Mouse (Mus musculus) gastrocnemius, adult 2 months (tissue): ENCODE measurements around the gene 6820408C15Rik. TPM values are rescaled to one million over a fixed set of nuclear protein-coding genes. Genes with fewer than 3 reads are reported as not detected.

ENCODE experiments used
- DNase-seq: peaks from one replicate; pipeline ENCODE4 v3.0.0; 2022
- H3K27ac ChIP-seq: fragments of 200-600 bp; 2 replicates; pipeline ENCODE4 v1.8.1; 2022; ENCODE audit warnings: mild to moderate bottlenecking
- H3K4me3 ChIP-seq: fragments of 200-600 bp; 2 replicates; pipeline ENCODE4 v1.8.1; 2022; ENCODE audit warnings: mild to moderate bottlenecking, moderate library complexity
- CTCF ChIP-seq: fragments of 200-600 bp; IDR thresholded peaks from 2 replicates; pipeline ENCODE4 v1.8.1; 2022; ENCODE audit warnings: antibody characterized with exemption, mild to moderate bottlenecking, moderate library complexity
- intact Hi-C: fragments of 180-260 bp; cut with DNase I; formaldehyde crosslinking; loops from one replicate; pipeline ENCODE4 v1.15.1; 2025
- total RNA-seq, 2 experiments: library from RNA; stranded (reverse); gene quantifications; 2 replicates each; pipeline ENCODE4 v1.2.3; 2021

Gene 6820408C15Rik
- total RNA-seq, 2 experiments from 2014 or later, result not detected

DNA sequence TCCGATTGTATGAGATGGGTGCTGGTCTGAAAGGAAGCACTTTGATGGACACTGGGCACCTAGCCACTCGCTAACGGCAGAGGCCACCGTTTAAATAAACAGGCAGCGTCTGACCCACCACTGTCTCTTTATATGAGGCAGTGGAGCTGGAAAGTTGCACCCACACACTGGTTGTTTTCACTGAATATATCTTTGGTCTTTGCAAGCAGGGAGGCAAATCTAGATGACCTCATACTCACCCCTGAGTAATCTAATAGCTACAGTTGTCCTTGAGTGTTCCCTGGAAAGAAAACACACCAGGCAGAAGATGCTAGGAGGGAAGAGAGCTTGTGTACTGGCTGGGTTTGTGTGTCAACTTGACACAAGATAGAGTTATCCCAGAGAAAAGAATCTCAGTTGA lies 32.1 kb downstream of the 6820408C15Rik start:
- intact Hi-C loops, result no loop called here
- no peak for DNase-seq
- TF ChIP-seq CTCF, result no peak
- Histone ChIP-seq H3K4me3 (no peak overlapping the region), H3K27ac (no peak overlapping the region)

DNA sequence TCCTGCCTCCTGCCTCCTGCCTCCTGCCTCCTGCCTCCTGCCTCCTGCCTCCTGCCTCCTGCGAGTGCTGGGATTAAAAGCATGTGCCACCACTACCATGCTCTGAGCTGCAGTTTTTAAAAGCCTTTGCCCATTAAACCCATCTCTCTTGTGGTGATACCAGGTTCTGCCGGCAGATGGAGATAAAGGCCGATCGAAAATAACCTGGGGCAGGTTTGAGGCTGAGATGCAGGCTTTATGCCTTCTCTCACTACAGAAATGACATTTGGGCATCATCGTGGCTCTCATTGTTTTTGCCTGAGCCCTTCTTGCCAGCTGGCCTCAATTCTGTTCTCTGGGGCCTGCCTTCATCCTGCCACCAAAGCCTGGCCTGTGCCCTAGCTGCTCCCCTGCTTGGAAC lies 34.9 kb downstream of the 6820408C15Rik start:
- intact Hi-C loops, result loop anchor here (2.0 kb wide), 1 partner anchor 95 kb away; no protein-coding TSS in a partner anchor
- DNase-seq, result peak; percentile 49
- peak; percentile 64 for TF ChIP-seq CTCF
- no peak overlapping the region for H3K4me3 ChIP-seq
- no peak overlapping the region for H3K27ac ChIP-seq

DNA sequence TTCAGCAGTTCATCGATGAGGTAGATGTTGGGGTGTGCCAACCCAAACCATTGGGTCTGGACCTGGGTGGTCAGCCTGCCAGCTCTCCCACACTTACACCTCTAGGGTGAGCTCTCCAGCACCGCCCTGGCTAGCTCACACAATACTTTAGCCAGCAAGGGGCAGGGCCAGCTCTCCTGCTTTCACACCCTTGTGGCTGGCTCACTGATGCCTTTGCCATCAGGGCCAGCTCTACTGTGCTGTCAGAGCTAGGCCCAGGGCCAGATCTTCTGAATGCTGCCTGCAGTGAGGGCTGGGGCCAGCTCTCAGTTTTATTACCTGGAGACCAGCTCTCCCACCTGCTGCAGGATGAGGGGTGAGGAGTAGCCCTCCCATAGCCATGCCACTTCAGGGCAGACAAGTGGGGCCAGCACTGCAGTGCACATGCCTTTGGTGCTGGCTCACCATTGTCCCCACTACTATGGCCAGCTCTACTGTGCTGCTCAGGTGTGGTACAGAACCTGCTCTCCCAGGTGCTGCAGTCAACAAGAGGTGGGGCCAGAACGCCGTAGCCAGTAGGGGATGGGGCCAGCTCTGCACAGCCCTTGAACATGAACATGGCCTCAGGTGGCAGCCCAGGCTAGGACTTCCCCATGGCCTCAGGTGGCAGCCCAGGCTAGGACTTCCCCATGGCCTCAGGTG lies 36.9 kb downstream of the 6820408C15Rik start:
- no peak for TF ChIP-seq CTCF
- DNase-seq, result peak; percentile 64
- intact Hi-C loops, result no loop called here
- Histone ChIP-seq H3K4me3 (no peak overlapping the region), H3K27ac (no peak overlapping the region)

DNA sequence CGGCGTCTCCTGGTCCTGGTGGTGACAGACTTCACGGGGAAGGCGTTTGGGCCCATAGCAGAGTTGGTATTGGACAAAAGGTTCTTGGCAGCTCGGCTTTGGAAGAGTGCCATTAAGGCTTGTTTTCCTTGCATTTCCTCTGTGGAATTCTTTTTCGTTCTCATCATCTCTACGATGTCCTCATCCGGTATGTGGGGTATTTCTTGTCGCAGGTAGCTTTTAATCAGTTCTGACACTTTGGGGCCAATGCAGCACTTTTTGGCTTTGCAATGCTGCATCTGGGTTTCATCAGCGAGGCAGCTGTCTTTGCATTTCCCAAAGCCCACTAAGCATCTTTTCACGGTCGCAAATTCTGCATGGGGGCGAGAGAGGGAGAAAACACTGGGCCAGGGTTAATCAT lies 43.9 kb downstream of the 6820408C15Rik start:
- no peak overlapping the region for H3K4me3 ChIP-seq
- no peak for TF ChIP-seq CTCF
- DNase-seq, result no peak
- no peak overlapping the region for H3K27ac ChIP-seq
- intact Hi-C loops, result no loop called here

DNA sequence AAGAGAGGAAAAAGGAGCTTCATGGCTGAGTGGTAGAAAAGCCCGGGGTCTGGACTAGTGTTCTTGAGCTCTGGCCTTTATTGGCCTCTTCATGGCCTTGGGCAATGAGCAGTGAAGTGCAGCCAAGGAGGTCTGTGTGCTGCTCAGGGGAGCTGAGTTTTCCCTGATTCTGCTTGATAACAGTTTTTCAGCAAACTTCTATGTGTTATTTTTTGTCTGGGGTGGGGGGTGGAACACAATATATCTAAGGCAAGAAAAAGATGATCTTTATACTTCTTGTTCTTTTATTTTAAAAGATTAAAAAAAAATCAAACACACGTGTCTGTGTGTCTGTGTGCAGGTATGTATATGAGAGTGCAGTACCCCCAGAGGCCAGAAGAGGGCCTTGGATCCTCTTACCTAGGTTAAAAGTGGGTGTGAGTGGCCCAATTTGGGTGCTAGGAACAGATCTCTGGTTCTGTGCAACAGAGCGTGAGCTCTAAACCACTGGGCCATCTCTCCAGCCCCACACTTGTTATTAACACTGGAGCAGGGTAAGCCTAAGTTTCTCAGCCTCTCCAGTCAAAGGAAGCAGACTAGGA lies 49.3 kb downstream of the 6820408C15Rik start, which contains the start of gene Defb23:
Defb23 (minus strand) TSS at position 51 of the 581 bp plus-strand sequence.
- Histone ChIP-seq H3K27ac (no peak within 1 kb of the TSS), H3K4me3 (no peak within 1 kb of the TSS)
- intact Hi-C loops, result no loop called here
- TF ChIP-seq CTCF, result peak; percentile 11; the same call in 1 of the 2 replicates
- DNase-seq, result no peak

DNA sequence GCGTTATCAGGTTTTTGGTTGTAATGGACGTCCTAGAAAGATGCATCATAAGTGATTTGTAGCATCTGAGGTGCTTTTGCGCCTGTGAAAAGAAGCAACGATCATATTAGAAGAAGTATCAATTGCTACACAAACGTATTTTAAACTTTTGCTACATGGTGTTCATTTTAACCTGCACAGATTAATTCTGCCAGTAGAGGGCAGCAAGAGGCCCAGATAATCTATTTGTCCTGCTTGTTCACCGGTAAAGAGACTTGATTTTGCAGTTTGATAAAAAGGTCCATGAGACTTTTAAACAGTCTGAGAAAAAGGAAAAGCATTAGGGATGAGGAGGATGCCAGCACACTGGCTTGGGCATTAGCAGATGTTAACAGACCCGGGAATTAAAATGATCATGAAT lies 55.6 kb downstream of the 6820408C15Rik start:
- H3K4me3 ChIP-seq, result no peak overlapping the region
- DNase-seq, result no peak
- intact Hi-C loops, result no loop called here
- TF ChIP-seq CTCF, result peak; percentile 83
- no peak overlapping the region for H3K27ac ChIP-seq

DNA sequence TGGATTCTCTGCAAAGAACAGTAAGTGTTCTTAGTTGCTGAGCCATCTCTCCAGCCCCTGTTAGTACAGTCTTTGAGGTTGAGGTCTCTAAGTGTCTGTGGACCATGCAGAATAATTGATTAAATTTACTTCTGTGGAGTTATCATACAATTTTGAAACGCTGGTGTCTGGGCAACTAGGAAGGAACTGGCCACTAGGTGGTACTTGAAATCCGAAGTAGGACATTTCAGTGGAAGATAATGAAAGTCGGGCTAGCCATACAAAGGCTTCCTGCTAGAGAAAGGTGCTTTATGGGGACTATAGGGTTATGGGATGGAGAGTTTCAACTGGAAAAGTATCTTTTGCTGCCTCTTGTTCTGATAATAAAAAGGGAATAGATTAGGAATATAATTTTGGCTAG lies 57.0 kb downstream of the 6820408C15Rik start:
- intact Hi-C loops, result no loop called here
- no peak overlapping the region for H3K4me3 ChIP-seq
- no peak overlapping the region for H3K27ac ChIP-seq
- TF ChIP-seq CTCF, result no peak
- no peak for DNase-seq

DNA sequence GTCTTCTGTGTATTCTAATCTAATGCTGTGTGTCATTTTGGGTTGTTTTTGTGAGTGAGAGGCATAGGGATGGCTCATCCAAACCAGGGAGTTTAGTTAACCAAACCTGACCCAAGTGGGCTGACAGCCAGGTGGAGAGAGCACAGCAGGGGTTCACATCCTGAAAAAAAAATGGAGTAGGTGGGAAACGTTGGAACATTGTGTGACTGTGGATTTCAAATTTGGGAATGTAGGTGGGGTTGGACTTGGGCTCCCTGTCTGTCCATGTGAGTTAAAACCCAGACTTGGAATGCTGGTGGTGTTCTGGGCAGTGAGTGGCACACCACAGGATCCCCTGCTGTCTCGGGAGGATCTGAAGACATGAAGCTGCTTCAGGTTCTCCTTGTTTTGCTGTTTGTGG lies 61.4 kb downstream of the 6820408C15Rik start, which contains the start of gene Defb20:
Defb20 (plus strand) TSS at position 301 of the 400 bp plus-strand sequence.
- no peak for DNase-seq
- Histone ChIP-seq H3K27ac (no peak within 1 kb of the TSS), H3K4me3 (no peak within 1 kb of the TSS)
- no peak for TF ChIP-seq CTCF
- intact Hi-C loops, result no loop called here

DNA sequence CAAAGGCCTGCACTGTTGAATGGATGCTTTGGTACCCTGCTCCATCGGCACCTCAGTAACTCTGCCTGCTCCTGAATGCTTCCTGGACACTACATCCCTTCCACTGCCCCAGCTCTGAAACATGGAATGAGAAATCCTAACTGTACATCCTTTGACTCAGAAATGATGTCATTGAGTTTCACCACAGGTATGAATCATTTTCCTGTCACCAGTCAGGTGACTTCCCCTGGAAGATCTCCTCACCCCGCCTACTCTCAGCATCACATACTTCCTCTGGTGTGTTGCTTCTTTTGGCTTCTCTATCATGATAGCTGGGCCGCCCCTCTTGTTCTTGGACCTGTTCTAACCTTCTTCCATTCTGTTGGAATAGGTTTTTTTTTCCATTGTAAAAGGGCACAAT lies 65.5 kb downstream of the 6820408C15Rik start:
- H3K4me3 ChIP-seq, result no peak overlapping the region
- no peak for DNase-seq
- TF ChIP-seq CTCF, result no peak
- no peak overlapping the region for H3K27ac ChIP-seq
- intact Hi-C loops, result no loop called here

DNA sequence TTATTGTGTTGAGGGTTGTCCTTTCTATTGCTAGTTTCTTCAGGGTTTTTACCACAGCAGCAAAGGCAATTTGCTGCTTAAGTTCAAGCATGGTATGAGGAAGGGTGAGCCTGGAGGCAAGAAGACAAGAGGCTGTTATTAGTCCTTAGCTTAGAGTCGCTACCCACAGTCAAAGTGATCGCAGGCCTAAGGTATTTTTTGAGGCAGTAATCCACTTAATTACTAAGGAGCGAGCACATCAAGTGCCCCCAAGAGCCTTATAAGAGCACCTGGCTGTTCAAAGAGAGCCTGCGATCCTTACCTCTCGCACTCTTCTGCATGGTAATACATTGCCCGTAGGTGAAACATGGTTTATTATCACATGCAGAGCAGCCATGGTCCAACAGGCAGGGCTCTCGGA lies 66.3 kb downstream of the 6820408C15Rik start:
- H3K4me3 ChIP-seq, result no peak overlapping the region
- intact Hi-C loops, result no loop called here
- TF ChIP-seq CTCF, result no peak
- no peak overlapping the region for H3K27ac ChIP-seq
- no peak for DNase-seq

DNA sequence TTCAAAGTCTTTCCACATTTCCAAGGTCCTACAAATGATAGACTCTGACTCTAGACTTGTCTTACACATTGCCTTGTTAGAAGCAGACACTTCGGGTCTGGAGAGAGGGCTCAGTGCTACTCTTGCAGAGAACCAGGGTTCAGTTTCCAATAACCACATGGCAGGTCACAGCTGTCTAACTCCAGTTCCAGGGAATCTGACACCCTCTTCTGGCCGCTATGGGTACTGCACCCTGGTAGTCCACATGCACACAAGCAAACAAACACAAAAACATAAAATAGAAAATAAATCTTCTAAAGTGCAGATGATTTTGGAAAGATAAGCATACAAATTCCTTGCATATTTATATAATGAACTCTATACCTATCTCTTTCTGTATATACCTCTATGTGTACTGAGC lies 71.6 kb downstream of the 6820408C15Rik start:
- intact Hi-C loops, result no loop called here
- H3K27ac ChIP-seq, result no peak overlapping the region
- H3K4me3 ChIP-seq, result no peak overlapping the region
- DNase-seq, result no peak
- peak; percentile 25; the same call in 1 of the 2 replicates for TF ChIP-seq CTCF

DNA sequence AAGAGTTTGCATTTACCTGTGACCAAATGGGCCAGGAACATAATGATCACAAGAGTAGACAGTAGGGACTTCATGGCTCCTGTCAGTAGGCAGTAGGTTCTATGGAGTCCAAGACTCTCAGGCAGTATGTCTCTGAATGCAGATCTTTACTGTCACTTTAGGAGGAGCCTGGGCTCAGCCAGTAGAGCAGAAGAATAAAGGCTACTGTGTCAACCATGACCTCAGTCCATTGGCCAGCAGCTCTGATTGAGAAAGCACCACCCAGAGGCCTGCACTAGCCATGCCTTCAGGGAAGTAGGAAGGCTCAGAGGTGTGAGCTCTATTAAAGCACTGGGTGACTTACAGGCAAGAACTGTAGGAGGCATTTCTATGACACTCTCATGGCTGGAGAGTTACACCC lies 74.7 kb downstream of the 6820408C15Rik start, which contains the start of gene Defb22:
Defb22 (minus strand) TSS at position 101 of the 400 bp plus-strand sequence.
- intact Hi-C loops, result no loop called here
- Histone ChIP-seq H3K27ac (no peak within 1 kb of the TSS), H3K4me3 (no peak within 1 kb of the TSS)
- no peak for DNase-seq
- no peak for TF ChIP-seq CTCF

DNA sequence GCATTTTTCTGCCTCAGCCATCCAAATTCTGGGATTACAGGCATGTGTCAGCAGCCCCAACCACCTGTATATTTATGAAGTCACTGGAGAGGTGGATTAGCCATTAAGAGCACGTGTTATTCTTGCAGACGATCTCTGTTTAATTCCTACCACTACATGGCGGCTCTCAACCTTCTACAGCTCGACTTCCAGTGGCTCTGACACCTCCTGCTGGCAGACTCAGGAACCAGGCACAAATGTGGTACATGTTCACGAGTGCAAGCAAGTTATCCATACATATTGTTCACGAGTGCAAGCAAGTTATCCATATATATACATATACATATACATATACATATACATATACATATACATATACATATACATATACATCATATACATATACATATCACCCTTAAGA lies 77.8 kb downstream of the 6820408C15Rik start:
- TF ChIP-seq CTCF, result no peak
- H3K27ac ChIP-seq, result no peak overlapping the region
- H3K4me3 ChIP-seq, result no peak overlapping the region
- intact Hi-C loops, result no loop called here
- no peak for DNase-seq

Other genes with a start within 250 kb of the 6820408C15Rik start
- gene Csnk2a1, start 188.7 kb upstream of the 6820408C15Rik start, total RNA-seq, result 100 to 1,000 TPM in 1 of 2 experiments, 10 to 100 TPM in 1; 91.1 to 102 TPM
- gene Tbc1d20, start 121.8 kb upstream of the 6820408C15Rik start, total RNA-seq, result 10 to 100 TPM; 26.4 to 27.8 TPM
- gene Rbck1, start 82.9 kb upstream of the 6820408C15Rik start, total RNA-seq, result 10 to 100 TPM; 27.0 to 31.1 TPM
- 1 to 10 TPM; 1.2 to 1.4 TPM for gene Trib3, start 71.6 kb upstream of the 6820408C15Rik start, total RNA-seq
- not detected for gene Nrsn2, start 38.9 kb upstream of the 6820408C15Rik start, total RNA-seq
- under 1 TPM; 0.53 to 0.79 TPM for gene Sox12, start 17.5 kb upstream of the 6820408C15Rik start, total RNA-seq
- 1 to 10 TPM; 1.1 to 1.8 TPM for gene Zcchc3, start 560 bp upstream of the 6820408C15Rik start, total RNA-seq
- gene Defb23, start 49.0 kb downstream of the 6820408C15Rik start, total RNA-seq, result not detected
- not detected for gene Defb20, start 61.5 kb downstream of the 6820408C15Rik start, total RNA-seq
- not detected for gene Defb22, start 74.6 kb downstream of the 6820408C15Rik start, total RNA-seq
- gene Defb26, start 96.1 kb downstream of the 6820408C15Rik start, total RNA-seq, result not detected
- gene Defb28, start 102.7 kb downstream of the 6820408C15Rik start, total RNA-seq, result not detected
- not detected for gene Defb29, start 124.5 kb downstream of the 6820408C15Rik start, total RNA-seq
- not detected for gene Gm17416, start 153.8 kb downstream of the 6820408C15Rik start, total RNA-seq
- not detected for gene Defb21, start 157.2 kb downstream of the 6820408C15Rik start, total RNA-seq
- gene Defb19, start 164.7 kb downstream of the 6820408C15Rik start, total RNA-seq, result not detected
- not detected for gene Defb45, start 183.8 kb downstream of the 6820408C15Rik start, total RNA-seq
- gene Defb36, start 188.7 kb downstream of the 6820408C15Rik start, total RNA-seq, result not detected
- not detected for gene Defb25, start 207.5 kb downstream of the 6820408C15Rik start, total RNA-seq
- gene Rem1, start 211.4 kb downstream of the 6820408C15Rik start, total RNA-seq, result 1 to 10 TPM; 2.4 to 3.0 TPM